Mouse (Mus musculus) urinary bladder, postnatal 10 days (tissue): Measurements from ENCODE around the gene Dnm3.

Source experiments
- DNase-seq: peaks from one replicate; pipeline ENCODE4 v3.0.0; 2022; ENCODE audit warnings: low spot score

Dnm3 gene

DNA sequence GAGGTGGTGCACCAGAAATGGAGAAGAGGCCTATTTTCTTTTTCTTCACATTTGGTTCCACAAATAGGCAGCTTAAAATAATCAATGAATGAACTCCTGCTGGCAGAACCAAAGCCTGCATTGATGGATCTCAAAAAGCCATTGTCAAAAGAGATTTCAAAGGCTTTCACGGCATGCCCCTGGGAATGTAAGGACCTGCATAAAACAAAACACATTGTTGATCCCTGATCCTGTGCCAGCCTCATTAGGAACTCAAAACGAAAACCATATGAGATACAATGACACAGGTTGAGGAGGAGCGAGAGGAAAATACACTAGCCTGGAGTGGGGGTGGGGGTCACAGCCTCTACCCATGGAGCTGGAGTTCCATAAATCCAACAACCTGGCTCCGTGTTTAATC is 153.4 kb downstream of the Dnm3 start:
- DNase-seq, result no peak

GRCm38 (mm10) chr1:162323142-162323541 is 154.7 kb downstream of the Dnm3 start:
- no peak for DNase-seq

DNA sequence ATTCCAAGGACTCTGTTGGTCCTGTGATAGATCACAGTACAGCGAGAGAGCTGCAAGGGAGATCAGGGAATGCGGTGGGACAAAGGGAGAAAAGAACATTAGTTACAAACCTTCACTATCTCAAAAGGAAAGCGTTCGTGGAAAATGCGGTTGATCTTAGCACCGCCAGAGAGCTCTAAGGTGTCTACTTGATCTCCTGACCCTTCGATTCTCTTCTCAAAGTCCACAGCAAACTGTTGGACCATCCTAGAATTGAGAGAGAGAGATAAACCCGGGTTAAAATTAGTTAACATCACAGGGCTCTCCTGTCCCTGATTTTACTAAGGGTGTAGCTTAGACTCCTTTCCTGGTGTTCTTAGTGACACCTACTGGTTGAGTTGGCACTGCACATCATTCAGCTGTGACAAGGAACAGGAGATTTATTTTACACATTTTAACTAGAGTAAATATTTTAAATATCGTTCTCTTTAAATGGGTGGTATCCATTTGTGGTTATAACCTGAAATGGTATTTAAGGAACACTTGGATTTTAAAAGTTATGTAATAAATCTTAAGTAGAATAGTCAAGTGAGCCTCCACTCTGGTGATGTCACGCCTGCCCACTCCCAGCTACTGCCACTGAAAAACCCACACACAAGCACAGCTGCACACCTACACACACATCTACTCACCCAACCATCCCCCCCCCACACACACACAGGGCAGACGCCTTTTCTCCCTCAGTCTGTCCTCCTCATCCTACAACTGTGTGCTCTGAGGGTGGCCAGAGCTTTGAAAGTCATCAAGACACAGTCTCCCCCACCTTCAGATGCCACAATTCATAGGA is 164.2 kb downstream of the Dnm3 start:
- DNase-seq, result no peak

GRCm38 (mm10) chr1:162312621-162313020 is 165.2 kb downstream of the Dnm3 start:
- no peak for DNase-seq

- no peak for DNase-seq
Measured at GRCm38 (mm10) chr1:162312152-162312551, 165.7 kb downstream of the Dnm3 start.

- no peak for DNase-seq
Measured at GRCm38 (mm10) chr1:162305247-162305646, 172.6 kb downstream of the Dnm3 start.

GRCm38 (mm10) chr1:162302480-162302879 is 175.4 kb downstream of the Dnm3 start:
- DNase-seq, result no peak

DNA sequence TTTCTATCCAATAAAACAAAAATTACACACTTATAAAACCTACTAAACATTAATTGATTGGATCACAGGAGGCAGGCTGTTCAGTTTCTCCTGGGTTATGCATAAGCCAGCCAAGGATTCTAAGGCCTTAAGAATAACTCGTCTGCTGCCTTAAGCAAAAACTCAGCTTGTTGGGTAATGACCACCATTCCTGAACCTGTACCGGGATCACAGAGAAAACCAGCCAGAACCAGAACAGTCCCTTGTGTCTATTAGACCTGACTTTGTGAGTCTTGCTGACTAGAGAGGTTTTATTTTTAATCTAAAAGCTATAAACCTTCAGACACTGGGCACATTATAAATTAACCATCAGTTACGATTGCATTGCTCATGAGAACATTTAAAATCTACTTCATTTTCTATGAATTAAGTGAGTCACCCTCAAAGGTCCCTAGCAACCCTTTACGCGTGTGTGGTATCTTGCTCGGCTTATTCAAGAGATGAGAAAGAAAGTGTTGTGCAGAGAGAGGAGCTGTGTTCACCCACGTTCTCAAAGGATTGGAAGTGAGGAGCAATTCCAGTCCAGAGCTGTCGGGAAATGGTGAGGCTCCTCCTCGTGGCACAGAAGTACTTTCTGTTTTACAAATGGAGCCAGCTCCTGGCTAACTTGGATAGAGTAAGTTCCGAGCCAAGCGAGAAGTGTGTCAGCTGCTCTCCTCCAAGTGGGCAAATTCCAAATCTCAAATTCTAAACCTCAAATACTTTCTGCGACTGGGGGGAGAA is 178.1 kb downstream of the Dnm3 start:
- no peak for DNase-seq

DNA sequence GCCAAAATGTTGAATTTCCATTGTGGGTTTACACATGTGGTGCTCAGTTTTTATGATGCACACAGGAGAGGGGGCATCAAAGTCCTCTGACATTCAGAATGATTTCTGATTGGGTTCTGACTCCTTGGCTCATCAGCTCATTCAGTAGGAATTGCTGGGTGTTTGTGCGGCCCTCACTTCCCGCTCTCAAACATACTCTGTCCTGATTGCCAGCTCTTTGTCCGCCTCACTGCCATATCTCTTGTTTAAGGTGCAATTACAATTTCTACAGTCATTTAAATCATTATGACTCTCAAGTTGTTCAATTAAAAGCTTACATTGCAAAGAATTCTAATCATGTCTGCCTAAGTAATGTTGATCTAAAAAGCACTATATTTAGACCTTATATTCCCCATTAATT is 179.3 kb downstream of the Dnm3 start:
- no peak for DNase-seq

GRCm38 (mm10) chr1:162295443-162295842 is 182.4 kb downstream of the Dnm3 start:
- no peak for DNase-seq

DNA sequence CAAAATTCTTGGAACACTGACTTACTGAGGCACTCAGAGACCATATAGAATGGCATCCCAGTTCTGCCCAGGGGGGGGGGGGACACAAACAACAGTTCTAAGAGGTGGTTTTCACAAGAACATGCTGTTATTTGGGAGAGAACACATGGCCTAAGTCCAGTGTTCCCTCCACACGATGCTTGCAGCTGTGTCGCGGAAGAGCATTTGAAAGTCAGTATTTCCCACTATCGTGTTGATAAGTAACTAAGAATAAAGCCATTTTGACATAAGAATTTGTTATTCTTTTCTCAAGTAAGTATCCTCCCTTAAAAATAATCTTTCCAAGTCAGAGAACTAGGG is 183.3 kb downstream of the Dnm3 start:
- no peak for DNase-seq

DNA sequence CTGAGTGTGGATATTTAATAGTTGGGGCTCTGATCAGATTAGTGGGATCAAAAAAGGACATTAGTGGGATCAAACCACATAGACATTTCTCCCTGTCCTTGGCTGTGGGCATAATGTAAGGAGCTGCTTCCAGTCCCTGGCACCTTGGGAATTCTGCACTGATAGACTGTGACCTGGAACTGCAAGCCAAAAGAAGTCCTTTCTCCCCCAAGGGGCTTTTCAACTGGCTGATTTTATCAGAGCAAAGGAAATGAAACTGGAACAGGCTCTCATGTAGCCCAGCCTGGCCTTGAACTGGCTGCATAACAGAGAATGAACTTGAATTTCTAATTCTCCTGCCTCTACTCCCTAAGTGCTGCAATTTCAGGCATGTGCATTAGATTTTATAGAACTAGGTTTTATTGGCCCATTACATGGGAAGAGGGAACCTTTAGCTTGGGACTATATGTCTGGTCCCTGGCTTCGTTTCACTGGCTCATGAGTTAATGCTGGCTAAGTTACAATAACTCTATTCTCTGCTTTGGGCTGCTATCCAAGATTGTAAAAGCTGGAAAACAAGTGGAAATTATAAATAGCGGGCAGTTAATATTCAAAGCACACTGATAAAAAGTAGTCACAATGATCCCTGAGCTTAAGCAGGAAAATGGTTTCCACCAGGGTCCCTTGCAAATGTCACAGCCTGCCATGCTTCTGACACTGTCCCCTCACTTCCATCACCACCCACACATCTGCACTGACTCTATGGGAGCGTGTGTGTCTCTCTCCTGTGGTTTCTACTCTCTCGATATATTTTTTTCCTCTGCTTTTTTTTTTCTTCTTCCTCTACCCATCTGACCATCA is 183.9 kb downstream of the Dnm3 start:
- no peak for DNase-seq

- no peak for DNase-seq
Measured at GRCm38 (mm10) chr1:162286910-162287309, 190.9 kb downstream of the Dnm3 start.

DNA sequence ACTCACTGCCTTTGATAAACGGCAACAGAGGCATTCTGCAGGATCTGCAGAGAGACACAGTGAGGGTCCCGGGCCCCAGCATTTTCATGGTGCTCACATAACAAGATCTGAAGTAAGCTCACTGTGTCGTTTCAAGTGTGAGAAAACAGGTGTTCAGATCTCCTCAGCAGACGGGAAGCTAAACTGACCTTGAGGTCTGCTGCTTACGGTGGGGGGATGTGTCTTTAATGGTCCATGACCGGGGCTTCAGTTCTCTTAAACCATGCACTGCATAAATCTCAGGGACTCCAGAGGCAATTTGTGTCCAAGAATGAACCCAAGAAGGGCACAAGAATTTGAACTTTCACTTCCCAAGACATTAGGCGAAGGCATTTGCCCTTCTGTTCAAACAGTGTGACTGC is 195.9 kb downstream of the Dnm3 start:
- DNase-seq, result no peak

GRCm38 (mm10) chr1:162280052-162280451 is 197.8 kb downstream of the Dnm3 start:
- no peak for DNase-seq

- no peak for DNase-seq
Measured at GRCm38 (mm10) chr1:162276011-162276410, 201.8 kb downstream of the Dnm3 start.

GRCm38 (mm10) chr1:162274674-162275248 is 203.1 kb downstream of the Dnm3 start:
- DNase-seq, result no peak

DNA sequence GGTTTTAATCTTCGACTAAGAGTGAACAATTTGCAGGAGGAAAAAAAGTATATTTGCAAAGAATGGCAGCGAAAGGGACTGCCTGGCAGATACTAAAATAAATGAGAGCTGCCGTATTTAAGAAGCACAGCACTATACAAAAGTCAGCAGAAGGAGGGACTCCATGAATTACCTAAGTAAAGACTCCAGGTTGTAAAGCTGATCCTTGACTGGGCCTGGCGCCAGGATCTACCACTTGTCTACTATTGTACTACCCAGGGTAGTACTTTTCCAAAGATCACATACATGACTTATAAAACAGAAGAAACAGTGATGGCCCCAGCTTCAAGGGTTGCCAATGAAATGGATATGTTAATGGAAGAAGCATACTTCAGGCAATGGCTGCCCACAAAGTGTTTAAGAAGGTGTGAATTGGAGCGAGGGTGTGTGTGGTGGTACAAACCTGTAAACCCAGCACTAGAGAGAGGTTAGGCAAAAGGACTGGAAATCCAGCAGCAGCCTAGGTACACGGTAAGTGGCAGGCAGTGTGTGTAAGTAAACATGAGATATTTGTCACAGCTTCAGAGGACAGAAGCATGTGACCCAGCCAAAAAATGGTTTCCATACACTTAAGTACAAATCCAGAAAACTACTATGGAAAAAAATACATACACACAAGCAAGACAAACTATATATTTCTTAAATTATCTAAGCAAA is 220.8 kb downstream of the Dnm3 start:
- no peak for DNase-seq

GRCm38 (mm10) chr1:162254944-162255343 is 222.9 kb downstream of the Dnm3 start:
- no peak for DNase-seq

DNA sequence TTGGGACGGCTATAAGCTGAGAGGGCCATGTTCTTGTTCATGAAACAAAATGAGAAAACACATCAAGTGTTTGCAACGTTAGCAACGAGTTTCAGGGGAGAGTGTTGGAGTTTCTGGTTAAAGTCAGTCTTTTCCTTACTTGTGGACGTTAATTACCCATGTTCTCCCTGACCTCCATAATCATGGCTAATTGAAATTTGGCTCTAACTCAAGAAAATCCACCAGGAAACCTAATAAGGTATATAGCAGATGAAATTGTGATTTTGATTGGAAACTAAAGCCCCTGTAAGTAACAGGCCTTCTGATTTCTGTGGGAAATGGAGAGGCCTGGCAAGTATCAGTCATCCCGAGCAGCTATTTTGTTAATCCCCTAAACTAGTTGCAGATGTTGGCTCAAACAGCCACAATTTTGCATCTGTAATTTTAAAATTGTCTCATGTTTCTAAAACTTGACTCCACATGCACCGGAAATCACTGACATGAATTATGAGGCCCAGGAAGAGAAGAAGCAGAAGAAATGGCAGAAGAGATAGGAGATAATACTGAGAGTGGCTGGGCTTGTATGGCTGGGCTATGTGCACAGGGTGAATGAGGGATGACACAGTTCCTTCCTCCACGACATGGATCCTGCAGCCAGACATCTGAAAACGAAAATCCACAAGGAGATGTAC is 223.7 kb downstream of the Dnm3 start:
- no peak for DNase-seq

DNA sequence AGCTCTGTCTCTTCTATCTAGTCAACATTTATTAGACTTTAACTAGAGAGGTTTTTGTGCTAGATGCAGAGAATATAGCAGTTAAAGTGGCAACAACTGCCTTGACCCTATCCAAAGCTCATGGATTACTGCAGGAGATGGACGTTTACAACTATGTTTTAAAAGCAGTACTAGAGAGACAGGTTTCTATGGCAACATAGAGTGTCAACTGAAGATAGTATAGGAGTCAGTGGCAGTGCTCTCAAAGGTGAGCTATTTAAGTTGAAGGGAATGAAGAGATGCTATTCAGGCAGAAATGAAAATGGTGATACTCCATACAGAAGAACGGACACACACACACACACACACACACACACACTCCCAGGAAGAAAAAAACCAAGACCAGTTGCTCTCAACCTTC is 225.0 kb downstream of the Dnm3 start:
- no peak for DNase-seq
